Mouse (Mus musculus) hindbrain, embryonic 13.5 days (tissue): Measurements from ENCODE around the gene Tmem273. TPM values are rescaled to one million over a fixed set of nuclear protein-coding genes. Genes with fewer than 3 reads are reported as not detected.

ENCODE experiments used
- ATAC-seq: fragments of 200-750 bp; cut with Nextera tagmentation; 2 replicates; pipeline ENCODE4 v1.8.0; 2017; ENCODE audit warnings: moderate TSS enrichment; ENCODE audit not compliant: low FRiP score
- H3K27ac ChIP-seq: fragments of 300-500 bp; sonication (generic); 2 replicates; pipeline ENCODE4 v1.5.1; 2015; ENCODE audit warnings: inconsistent platforms, mild to moderate bottlenecking, moderate library complexity
- H3K27me3 ChIP-seq: fragments of 300-500 bp; sonication (generic); 2 replicates; pipeline ENCODE4 v1.6.1; 2015; ENCODE audit warnings: mild to moderate bottlenecking, inconsistent platforms
- H3K36me3 ChIP-seq: fragments of 300-500 bp; sonication (generic); 2 replicates; pipeline ENCODE4 v1.6.1; 2015; ENCODE audit warnings: mild to moderate bottlenecking, inconsistent platforms
- H3K4me1 ChIP-seq: fragments of 300-500 bp; sonication (generic); replicated peaks from 2 replicates; pipeline ENCODE4 v1.6.1; 2015; ENCODE audit warnings: inconsistent platforms
- H3K4me2 ChIP-seq: fragments of 300-500 bp; sonication (generic); 2 replicates; pipeline ENCODE4 v1.6.1; 2015; ENCODE audit warnings: inconsistent platforms, mild to moderate bottlenecking, moderate library complexity
- H3K4me3 ChIP-seq: fragments of 300-500 bp; sonication (generic); 2 replicates; pipeline ENCODE4 v1.5.1; 2015; ENCODE audit warnings: mild to moderate bottlenecking, inconsistent platforms
- H3K9ac ChIP-seq: fragments of 300-500 bp; sonication (generic); 2 replicates; pipeline ENCODE4 v1.6.1; 2015; ENCODE audit warnings: mild to moderate bottlenecking, inconsistent platforms
- H3K9me3 ChIP-seq: fragments of 300-500 bp; sonication (generic); 2 replicates; pipeline ENCODE4 v1.6.1; 2016; ENCODE audit warnings: inconsistent platforms
- WGBS: fragments of 180-500 bp; shearing (Covaris S2); methylation state at CpG from one replicate; pipeline ENCODE4 v1.1.7; 2015; 5-methylcytosine and 5-hydroxymethylcytosine counted together
- polyA plus RNA-seq: library from polyadenylated mRNA; unstranded; fragments of >200 nt; fragmentation: Nextera tagmentation; extraction: Ambion mirVana; gene quantifications from 2 replicates; pipeline ENCODE4 v1.2.1, GENCODE M21; 2015

Gene Tmem273
- polyA plus RNA-seq: 0.52 and 1.0 TPM in 2 replicates

- Histone ChIP-seq H3K9ac (no peak within 1 kb of the TSS), H3K36me3 (no peaks in the 10 kb centered on the region), H3K4me2 (no peak within 1 kb of the TSS), H3K27ac (no peak within 1 kb of the TSS), H3K27me3 (no peaks in the 10 kb centered on the region), H3K4me3 (no peak within 1 kb of the TSS), H3K4me1 (no peaks in the 10 kb centered on the region), H3K9me3 (no peaks in the 10 kb centered on the region)
- ATAC-seq: no peak
- WGBS: 77% methylated on average over 3 of the region's 3 CpGs
Measured at GRCm38 (mm10) chr14:32785556-32786130, at the start of gene Tmem273. Gene Tmem273 (plus strand): TSS chr14:32785963.

GRCm38 (mm10) chr14:32736561-32736960, 49.2 kb upstream of the Tmem273 start:
- WGBS: 86% methylated on average over 6 of the region's 6 CpGs
- Histone ChIP-seq H3K4me3 (no peak overlapping the region), H3K4me1 (no peaks in the 10 kb centered on the region), H3K4me2 (no peak overlapping the region), H3K27me3 (no peaks in the 10 kb centered on the region), H3K36me3 (no peaks in the 10 kb centered on the region), H3K9ac (no peak overlapping the region), H3K9me3 (peaks cover 14% of the 10 kb centered on the region), H3K27ac (no peak overlapping the region)
- no peak for ATAC-seq

- Histone ChIP-seq H3K4me2 (no peak overlapping the region), H3K9ac (no peak overlapping the region), H3K4me3 (no peak overlapping the region), H3K9me3 (peaks cover 14% of the 10 kb centered on the region), H3K27ac (no peak overlapping the region), H3K4me1 (no peaks in the 10 kb centered on the region), H3K27me3 (no peaks in the 10 kb centered on the region), H3K36me3 (no peaks in the 10 kb centered on the region)
- 90% methylated on average over 5 of the region's 5 CpGs for WGBS
- no peak for ATAC-seq
Measured at GRCm38 (mm10) chr14:32738586-32738985, 47.2 kb upstream of the Tmem273 start.

GRCm38 (mm10) chr14:32748519-32748918, 37.2 kb upstream of the Tmem273 start:
- Histone ChIP-seq H3K36me3 (no peaks in the 10 kb centered on the region), H3K4me3 (no peak overlapping the region), H3K9ac (no peak overlapping the region), H3K4me2 (no peak overlapping the region), H3K27ac (no peak overlapping the region), H3K4me1 (no peaks in the 10 kb centered on the region; the same call in 1 of the 2 replicates), H3K27me3 (no peaks in the 10 kb centered on the region), H3K9me3 (no peaks in the 10 kb centered on the region)
- ATAC-seq: no peak
- WGBS: 89% methylated on average over 6 of the region's 6 CpGs

- H3K4me3 ChIP-seq: no peak overlapping the region
- H3K4me2 ChIP-seq: no peak overlapping the region
- no peaks in the 10 kb centered on the region; the same call in 1 of the 2 replicates for H3K4me1 ChIP-seq
- no peaks in the 10 kb centered on the region for H3K9me3 ChIP-seq
- H3K9ac ChIP-seq: no peak overlapping the region
- H3K27ac ChIP-seq: no peak overlapping the region
- WGBS: 93% methylated on average over 6 of the region's 6 CpGs
- ATAC-seq: no peak
- no peaks in the 10 kb centered on the region for H3K27me3 ChIP-seq
- H3K36me3 ChIP-seq: no peaks in the 10 kb centered on the region
Measured at GRCm38 (mm10) chr14:32750727-32751126, 35.0 kb upstream of the Tmem273 start.

- ATAC-seq: no peak
- H3K9ac ChIP-seq: no peak overlapping the region
- no peaks in the 10 kb centered on the region for H3K9me3 ChIP-seq
- no peaks in the 10 kb centered on the region; the same call in 1 of the 2 replicates for H3K4me1 ChIP-seq
- no peaks in the 10 kb centered on the region for H3K27me3 ChIP-seq
- H3K4me2 ChIP-seq: no peak overlapping the region
- H3K4me3 ChIP-seq: no peak overlapping the region
- no peak overlapping the region for H3K27ac ChIP-seq
- 77% methylated on average over 1 of the region's 1 CpGs for WGBS
- H3K36me3 ChIP-seq: no peaks in the 10 kb centered on the region
Measured at GRCm38 (mm10) chr14:32754286-32754685, 31.5 kb upstream of the Tmem273 start.

- H3K4me3 ChIP-seq: no peak overlapping the region
- no peak overlapping the region for H3K27ac ChIP-seq
- no peaks in the 10 kb centered on the region for H3K27me3 ChIP-seq
- no peaks in the 10 kb centered on the region for H3K9me3 ChIP-seq
- no peak overlapping the region for H3K9ac ChIP-seq
- no peaks in the 10 kb centered on the region for H3K36me3 ChIP-seq
- no peak for ATAC-seq
- 93% methylated on average over 1 of the region's 1 CpGs for WGBS
- no peak overlapping the region for H3K4me2 ChIP-seq
- H3K4me1 ChIP-seq: no peaks in the 10 kb centered on the region
Measured at GRCm38 (mm10) chr14:32762177-32762576, 23.6 kb upstream of the Tmem273 start.

GRCm38 (mm10) chr14:32770563-32770962, 15.2 kb upstream of the Tmem273 start:
- H3K27ac ChIP-seq: no peak overlapping the region
- no peaks in the 10 kb centered on the region for H3K27me3 ChIP-seq
- H3K4me3 ChIP-seq: no peak overlapping the region
- H3K9ac ChIP-seq: no peak overlapping the region
- no peaks in the 10 kb centered on the region for H3K36me3 ChIP-seq
- H3K4me1 ChIP-seq: no peaks in the 10 kb centered on the region
- WGBS: 79% methylated on average over 6 of the region's 6 CpGs
- H3K4me2 ChIP-seq: no peak overlapping the region
- H3K9me3 ChIP-seq: no peaks in the 10 kb centered on the region
- no peak for ATAC-seq

- H3K27ac ChIP-seq: no peak overlapping the region
- no peaks in the 10 kb centered on the region for H3K27me3 ChIP-seq
- 92% methylated on average over 4 of the region's 4 CpGs for WGBS
- ATAC-seq: no peak
- H3K4me3 ChIP-seq: no peak overlapping the region
- H3K9ac ChIP-seq: no peak overlapping the region
- no peaks in the 10 kb centered on the region for H3K4me1 ChIP-seq
- H3K4me2 ChIP-seq: no peak overlapping the region
- H3K36me3 ChIP-seq: no peaks in the 10 kb centered on the region
- no peaks in the 10 kb centered on the region for H3K9me3 ChIP-seq
Measured at GRCm38 (mm10) chr14:32772085-32772484, 13.7 kb upstream of the Tmem273 start.

GRCm38 (mm10) chr14:32772791-32773190, 13.0 kb upstream of the Tmem273 start:
- no peak overlapping the region for H3K4me3 ChIP-seq
- no peaks in the 10 kb centered on the region for H3K9me3 ChIP-seq
- ATAC-seq: no peak
- H3K36me3 ChIP-seq: no peaks in the 10 kb centered on the region
- WGBS: 63% methylated on average over 3 of the region's 3 CpGs
- H3K27ac ChIP-seq: no peak overlapping the region
- H3K9ac ChIP-seq: no peak overlapping the region
- H3K27me3 ChIP-seq: no peaks in the 10 kb centered on the region
- no peaks in the 10 kb centered on the region for H3K4me1 ChIP-seq
- H3K4me2 ChIP-seq: no peak overlapping the region

GRCm38 (mm10) chr14:32773456-32773855, 12.3 kb upstream of the Tmem273 start:
- ATAC-seq: no peak
- no peaks in the 10 kb centered on the region for H3K36me3 ChIP-seq
- WGBS: 84% methylated on average over 3 of the region's 3 CpGs

GRCm38 (mm10) chr14:32776077-32776476, 9.7 kb upstream of the Tmem273 start:
- WGBS: 80% methylated on average over 7 of the region's 7 CpGs
- no peak for ATAC-seq

More at GRCm38 (mm10) chr14:32773456-32773855, 12.3 kb upstream of the Tmem273 start:
- Histone ChIP-seq H3K4me3 (no peak overlapping the region), H3K4me1 (no peaks in the 10 kb centered on the region), H3K27ac (no peak overlapping the region), H3K9ac (no peak overlapping the region), H3K27me3 (no peaks in the 10 kb centered on the region), H3K9me3 (no peaks in the 10 kb centered on the region), H3K4me2 (no peak overlapping the region)

GRCm38 (mm10) chr14:32778362-32778761, 7.4 kb upstream of the Tmem273 start:
- Histone ChIP-seq H3K36me3 (no peaks in the 10 kb centered on the region), H3K4me1 (no peaks in the 10 kb centered on the region), H3K27ac (no peak overlapping the region), H3K9me3 (no peaks in the 10 kb centered on the region), H3K9ac (no peak overlapping the region), H3K27me3 (no peaks in the 10 kb centered on the region), H3K4me2 (no peak overlapping the region), H3K4me3 (no peak overlapping the region)
- WGBS: 82% methylated on average over 3 of the region's 3 CpGs
- ATAC-seq: no peak

More at GRCm38 (mm10) chr14:32776077-32776476, 9.7 kb upstream of the Tmem273 start:
- no peaks in the 10 kb centered on the region for H3K4me1 ChIP-seq
- H3K4me3 ChIP-seq: no peak overlapping the region
- H3K9ac ChIP-seq: no peak overlapping the region
- H3K27me3 ChIP-seq: no peaks in the 10 kb centered on the region
- H3K27ac ChIP-seq: no peak overlapping the region
- H3K36me3 ChIP-seq: no peaks in the 10 kb centered on the region
- no peaks in the 10 kb centered on the region for H3K9me3 ChIP-seq
- H3K4me2 ChIP-seq: no peak overlapping the region
